Mouse (Mus musculus) kidney, adult 2 months (tissue): ENCODE measurements around the gene Nek4.

ENCODE experiments used
- CTCF ChIP-seq: fragments of 200-500 bp; conservative IDR thresholded peaks from 2 replicates; pipeline ENCODE4 v1.5.1; 2011; ENCODE audit warnings: low read depth, mild to moderate bottlenecking, control low read depth, low read length, moderate library complexity, mixed read lengths; ENCODE audit not compliant: insufficient read depth, insufficient read length
- POLR2A ChIP-seq: fragments of 200-500 bp; IDR thresholded peaks from one replicate; pipeline ENCODE4 v1.6.1; 2011; ENCODE audit warnings: low read depth, low read length, control low read depth

- TF ChIP-seq CTCF, result peak; percentile 24; the same call in 1 of the 2 replicates
- TF ChIP-seq POLR2A, result no peak
Measured at GRCm38 (mm10) chr14:31017854-31018253, 66.7 kb downstream of the Nek4 start.
